Mouse (Mus musculus): ENCODE results near the gene Cd72.
A peak's percentile ranks its signal among the peaks of the same experiment; 100 is the strongest.

Cd72 gene

DNA sequence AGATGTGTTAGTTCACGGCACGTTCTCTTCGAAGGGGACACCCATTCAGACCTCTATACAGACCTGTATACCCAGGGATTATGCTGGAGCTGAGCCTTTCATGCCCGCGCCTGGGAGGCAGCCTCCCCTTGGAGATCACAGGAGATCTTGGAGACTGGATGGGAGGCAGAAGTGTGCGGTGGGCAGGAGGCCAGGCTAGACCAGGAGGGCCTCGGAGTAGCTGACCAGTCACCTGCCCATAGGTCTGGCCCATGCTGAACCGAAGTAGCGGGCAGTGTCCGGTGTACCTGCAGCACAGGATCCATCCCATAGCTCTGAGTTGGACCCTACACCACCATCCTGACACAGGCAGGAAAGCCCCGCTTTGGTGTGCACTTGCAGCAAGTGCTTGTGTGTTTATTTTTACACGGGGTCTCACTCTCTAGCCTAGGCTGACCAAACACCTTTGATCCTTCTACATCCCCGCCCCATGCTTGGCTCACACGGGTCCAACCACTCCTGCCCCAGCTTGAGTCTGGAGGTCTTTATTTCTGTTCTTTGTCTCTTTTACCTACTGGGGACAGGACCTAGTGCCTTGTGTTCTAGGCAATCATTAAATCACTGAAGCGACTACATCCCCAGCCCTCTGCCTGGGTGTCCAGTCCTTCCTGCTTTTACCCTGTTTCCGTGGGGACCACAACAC, 26.1 kb downstream of the Cd72 start:
- DNase-seq (ENCODE audit: low read depth, low spot score), result no peak

DNA sequence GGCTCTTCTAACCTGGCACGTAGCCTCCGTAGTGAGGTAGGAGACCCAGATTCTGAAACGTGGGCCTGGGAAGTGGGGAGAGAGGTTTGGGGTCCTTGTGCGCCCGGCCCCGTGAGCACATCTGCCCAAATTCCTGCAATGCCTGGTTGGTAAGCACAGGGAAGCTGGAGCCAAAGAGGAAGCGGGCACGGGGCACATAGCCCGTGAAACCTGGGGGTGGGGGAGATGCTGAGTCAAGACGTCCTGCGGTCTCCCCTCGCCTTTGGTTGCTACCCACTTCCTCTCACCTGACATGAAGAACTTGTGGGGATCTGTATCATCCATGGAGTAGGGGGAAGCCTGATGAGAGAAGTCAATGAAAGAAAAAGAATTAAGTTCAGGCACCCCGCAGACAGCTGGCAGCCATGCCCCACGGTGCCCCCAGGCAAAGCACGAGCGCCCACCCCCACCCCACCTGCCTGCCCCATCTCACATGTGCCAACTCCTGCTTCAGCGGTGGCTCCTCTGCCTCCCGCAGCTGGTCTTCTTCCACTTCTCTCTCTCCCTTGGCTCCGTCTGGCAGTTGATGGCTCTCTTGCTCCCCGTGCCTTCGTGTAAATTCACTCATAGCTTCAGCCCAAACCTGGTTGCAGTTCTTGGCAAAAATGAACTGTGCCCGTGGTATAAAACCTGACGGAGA, 26.8 kb downstream of the Cd72 start:
- DNase-seq (ENCODE audit: low read depth, low spot score), result no peak

DNA sequence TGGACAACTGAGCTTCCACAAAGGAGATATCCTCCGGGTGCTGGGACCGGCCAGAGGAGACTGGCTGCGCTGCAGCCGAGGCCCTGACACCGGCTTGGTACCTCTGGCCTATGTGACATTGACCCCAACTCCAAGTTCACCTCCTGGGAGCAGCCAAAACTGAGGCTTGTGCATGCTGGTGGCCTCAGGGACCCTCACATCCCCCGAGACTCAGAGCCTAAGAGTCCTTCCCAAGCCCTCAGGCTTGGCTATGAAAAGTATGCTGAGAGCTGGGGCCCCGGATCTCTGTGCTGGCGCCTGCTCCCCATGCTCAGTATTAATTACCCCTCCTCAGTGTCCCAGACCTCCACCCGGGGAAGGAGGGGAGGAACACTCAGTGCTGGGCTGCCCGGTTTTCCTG, 27.9 kb downstream of the Cd72 start:
- DNase-seq (ENCODE audit: low read depth, low spot score), result no peak

DNA sequence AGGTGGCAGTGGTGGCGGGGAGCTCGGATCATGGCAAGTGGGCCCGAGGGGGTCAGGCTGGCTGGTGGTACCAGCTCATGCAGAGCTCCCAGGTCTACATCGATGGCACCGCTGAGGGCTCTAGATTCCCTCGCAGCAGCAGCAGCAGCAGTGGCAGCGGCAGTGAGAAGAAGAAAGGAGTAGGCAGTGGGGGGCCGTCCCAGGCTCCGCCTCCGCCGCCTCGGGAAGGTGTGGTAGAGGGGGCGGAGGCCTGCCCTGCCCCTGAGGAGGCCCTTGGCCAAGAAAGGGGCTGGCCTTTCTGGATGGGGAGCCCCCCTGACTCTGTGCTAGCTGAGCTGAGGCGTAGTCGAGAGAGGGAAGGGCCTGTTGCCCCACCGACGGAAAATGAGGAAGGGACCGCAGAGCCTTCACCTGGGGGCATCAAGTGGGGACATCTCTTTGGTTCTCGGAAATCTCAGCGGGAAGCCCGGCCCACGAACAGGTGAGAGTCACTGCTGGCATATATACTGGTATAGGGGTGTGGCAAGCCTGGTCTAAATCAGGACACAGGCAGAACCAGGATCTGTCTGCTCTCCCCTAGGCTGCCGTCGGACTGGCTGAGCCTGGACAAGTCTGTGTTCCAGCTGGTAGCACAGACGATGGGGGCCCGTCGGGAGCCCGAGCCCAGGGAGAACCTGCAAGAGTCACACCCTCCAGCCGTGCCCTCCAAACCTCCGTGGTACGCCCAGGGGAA, 28.6 kb downstream of the Cd72 start:
- DNase-seq (ENCODE audit: low read depth, low spot score), result no peak

DNA sequence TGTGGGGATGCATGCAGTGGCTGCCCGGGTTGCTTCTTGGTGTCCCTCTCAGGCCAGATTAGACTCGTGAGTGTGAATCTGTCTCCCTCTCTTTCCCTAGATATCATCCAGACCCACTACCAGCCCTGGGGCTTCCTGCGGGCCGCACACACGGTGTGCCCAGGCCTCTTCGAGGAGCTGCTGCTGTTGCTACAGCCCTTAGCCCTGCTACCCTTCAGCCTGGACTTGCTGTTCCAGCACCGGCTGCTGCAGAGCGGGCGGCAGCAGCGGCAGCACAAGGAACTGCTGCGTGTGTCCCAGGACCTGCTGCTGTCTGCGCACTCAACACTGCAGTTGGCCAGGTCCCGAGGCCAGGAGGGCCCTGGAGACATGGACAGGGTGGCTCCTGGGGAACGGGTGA, 29.2 kb downstream of the Cd72 start:
- DNase-seq (ENCODE audit: low read depth, low spot score), result no peak

DNA sequence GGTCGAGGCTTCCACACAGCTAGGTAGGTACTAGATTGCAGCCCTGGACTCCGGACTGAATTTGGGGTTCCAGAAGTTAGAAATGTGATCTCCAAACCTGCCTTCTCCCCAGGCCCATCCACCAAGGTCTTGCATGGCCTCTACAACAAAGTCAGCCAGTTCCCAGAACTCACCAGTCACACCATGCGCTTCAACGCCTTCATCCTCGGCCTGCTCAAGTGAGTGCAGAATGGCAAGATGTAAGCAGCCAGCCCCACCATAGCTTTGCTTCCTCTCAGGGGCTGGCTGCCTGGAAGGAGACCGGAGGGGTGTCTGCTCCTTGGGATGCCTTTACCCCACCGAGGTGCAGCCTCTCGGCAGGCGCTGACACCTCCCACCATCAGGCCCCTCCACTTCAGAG, 30.4 kb downstream of the Cd72 start:
- no peak for DNase-seq (ENCODE audit: low read depth, low spot score)

DNA sequence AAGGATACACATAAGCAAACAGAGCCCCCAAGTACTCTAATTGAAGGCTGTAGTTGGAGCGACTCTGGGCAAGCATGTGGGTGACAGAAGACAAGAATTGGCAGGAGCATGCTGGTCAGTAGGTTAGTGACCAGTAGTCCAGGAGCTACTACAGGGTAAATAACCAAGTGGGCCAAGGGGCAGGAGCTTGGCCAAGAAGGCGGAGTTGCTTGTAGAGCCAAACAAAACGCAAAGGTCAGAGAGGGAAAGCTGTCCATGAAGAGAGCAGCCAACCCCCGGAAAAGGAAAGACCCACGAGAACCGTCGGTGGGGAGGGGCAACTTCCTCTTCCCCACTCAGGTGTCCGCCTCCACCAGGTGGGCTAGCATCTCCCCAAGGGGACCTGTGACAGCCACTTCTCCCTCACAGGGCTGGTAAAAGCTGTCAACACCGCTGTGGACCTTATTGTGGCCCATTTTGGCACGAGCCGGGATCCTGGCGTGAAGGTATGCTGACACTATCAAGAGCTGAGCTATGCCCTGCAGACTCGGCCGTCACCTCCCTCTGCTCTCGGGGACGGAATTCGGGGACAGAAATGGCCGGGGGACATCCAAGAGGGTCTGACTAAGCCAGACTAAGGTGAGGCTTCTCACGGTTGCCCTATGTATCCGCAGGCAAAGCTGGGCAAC, 31.0 kb downstream of the Cd72 start:
- no peak for DNase-seq (ENCODE audit: low read depth, low spot score)

DNA sequence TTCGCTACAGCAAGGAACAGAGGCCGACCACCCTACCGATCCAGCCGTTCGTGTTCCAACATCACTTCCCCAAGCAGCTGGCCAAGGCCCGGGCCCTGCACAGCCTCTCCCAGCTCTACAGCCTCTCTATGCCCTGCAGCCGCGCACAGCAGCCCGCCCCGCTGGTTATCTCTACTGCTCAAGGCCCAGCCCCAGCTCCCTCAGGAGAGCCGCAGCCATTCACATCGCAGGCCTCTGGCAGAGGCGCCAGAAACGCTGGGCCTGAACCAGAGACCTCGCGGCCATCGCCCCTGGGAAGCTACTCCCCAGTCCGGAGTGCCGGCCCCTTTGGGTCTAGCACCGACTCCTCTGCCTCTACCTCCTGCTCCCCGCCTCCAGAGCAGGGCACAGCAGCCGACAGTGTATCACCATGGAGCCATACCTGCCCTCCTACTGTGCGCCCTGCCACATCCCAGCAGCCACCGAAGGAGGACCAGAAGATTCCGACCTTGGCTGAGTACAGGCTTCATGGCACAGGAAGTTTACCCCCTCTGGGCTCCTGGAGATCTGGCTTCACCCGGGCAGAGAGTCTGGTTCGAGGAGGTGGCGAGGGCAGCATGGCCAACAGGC, 32.7 kb downstream of the Cd72 start:
- DNase-seq (ENCODE audit: low read depth, low spot score), result no peak

DNA sequence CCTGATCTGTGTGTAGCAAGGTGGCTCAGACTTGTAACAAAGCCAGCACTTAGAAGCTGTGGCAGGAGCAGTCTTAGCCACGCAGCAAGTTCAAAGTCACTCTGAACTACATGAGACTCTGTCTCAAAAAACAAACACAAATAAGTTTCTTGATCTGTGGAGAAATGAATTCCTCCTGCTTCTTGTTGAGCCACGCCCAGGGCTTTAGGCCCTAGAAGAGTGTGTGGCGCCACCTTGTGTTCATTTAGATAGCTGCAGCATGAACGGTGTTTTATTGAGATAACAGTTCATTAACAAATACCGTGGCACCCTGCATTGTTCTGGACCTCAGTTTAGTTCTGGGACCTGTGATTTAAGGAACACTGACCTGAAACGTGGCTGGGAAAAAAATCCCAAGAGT, 34.1 kb downstream of the Cd72 start:
- DNase-seq (ENCODE audit: low read depth, low spot score), result peak; percentile 72

DNA sequence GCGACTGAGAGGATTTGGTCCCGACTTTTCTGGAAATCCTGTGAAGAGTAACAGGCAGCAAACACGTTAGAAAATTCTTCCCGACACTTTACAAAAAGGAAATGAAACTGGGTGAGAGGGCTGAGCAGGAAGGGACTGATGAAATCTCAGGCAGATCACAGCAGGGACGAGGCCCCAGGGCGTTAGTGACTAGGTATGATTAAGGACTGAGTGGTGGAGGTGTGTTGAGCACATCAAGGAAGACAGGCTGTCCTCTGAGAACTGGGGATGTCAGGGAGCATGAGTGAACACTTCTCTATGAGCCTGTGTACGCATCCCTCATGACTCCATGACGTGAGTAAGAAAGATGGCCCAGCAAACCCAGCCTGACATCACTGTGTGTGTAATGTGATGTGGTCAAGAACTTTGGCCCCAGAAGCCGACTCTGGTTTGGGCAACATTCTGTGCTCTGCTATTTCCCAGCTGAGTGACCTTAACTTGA, 34.6 kb downstream of the Cd72 start:
- DNase-seq (ENCODE audit: low read depth, low spot score), result no peak

DNA sequence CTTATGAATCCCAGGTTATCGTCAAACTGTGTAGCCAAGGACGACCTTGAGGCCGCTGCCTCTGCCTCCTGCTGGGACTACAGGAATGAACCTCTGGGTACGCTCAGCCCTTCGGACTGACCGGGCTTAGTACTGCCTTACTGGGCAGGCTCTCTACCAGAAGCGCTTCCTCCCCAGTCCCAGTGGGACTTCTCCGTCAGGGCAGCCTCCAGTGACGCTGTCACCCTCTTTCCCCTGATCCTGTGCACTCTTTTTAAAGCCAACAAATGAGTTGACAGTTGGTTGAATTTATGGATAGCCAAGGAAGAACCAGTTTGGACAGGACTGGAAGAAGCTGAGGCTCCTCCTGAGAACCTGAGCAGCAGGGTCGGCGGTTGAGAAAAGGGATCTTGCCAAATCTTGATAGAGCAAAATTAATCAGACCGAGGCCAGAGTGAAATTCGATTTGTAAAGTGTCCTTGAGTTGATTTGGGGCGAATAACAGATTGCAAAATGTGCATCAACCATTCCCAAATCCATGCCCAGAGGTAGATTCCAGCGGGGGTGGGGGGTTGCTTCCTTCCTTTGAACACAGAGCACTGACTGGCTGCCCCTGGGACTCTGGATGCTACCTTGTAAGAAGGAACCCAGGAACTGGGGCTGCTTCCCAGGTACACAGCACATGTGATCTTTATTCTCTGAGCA, 35.3 kb downstream of the Cd72 start:
- no peak for DNase-seq (ENCODE audit: low read depth, low spot score)

DNA sequence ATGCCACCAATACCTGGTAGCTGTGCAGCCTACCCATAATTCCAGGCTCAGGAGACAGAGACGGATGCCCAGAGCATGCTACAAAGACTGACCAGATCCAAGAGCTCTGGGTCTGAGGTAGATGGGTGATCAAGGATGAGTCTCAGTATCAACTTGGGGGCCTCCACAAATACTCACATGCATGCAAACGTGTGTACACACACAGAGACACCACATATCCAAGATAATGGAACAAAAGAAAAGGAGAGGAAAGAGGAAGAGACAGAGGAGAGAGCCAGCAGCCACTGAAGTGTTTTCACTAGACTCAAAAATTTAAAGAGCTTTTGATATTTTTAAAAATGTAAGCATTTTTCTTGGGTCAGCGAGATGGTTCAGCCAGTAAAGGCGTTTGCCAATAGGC, 36.0 kb downstream of the Cd72 start:
- DNase-seq (ENCODE audit: low read depth, low spot score), result no peak

DNA sequence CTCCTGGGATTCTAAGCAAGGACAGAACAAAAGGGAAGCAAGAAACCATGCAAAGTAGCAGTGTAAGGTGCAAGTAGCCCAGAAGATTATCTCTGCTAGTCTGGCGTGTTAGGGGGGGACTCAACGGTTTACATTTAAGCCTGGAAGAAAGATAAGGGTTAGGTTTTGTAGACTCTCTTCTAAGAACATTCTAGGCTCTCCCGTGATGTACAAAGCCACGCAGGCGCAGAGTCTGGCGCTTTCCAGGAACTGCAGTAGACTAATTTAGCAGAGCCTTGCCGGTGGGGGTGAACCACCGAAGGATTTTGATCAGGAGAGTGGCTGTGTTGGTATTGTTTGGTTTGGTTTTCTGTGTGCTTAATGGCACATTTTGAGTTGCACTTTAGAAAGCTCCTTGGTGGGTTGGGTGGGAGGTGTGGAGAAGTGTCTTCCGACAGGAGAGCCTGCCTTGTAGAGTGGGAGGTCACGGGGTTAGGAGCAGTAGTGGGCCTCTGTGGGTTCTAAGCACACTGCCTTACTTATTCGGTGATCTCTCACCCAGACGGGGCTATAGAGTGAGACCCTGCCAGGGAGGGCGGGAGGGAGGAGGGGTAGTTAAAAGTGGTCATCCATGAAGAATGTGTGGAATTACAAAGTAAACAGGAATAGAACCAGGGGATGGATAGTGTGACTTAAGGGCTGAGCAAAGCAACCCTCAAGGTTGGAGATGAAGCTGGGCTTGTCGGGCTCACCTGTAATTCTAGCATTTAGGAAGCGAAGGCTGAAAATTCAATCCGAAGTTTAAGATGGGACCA, 37.0 kb downstream of the Cd72 start:
- no peak for DNase-seq (ENCODE audit: low read depth, low spot score)

DNA sequence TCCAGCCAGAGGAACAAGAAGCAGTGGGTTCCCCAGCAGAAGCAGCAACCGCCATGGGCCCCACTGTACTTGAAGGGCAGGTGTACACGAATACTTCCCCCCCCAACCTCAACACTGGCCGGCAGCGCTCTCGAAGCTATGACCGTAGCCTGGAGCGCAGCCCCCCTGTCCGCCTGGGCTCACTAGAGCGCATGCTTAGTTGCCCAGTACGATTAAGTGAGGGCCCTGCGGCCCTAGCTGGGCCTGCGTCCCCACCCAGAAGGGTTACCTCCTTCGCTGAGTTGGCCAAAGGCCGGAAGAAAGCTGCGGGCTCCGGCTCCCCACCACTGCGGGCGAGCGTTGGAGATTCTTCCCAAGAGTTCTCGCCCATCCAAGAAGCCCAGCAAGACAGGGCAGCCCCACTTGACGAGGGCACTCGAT, 38.3 kb downstream of the Cd72 start:
- no peak for DNase-seq (ENCODE audit: low read depth, low spot score)

DNA sequence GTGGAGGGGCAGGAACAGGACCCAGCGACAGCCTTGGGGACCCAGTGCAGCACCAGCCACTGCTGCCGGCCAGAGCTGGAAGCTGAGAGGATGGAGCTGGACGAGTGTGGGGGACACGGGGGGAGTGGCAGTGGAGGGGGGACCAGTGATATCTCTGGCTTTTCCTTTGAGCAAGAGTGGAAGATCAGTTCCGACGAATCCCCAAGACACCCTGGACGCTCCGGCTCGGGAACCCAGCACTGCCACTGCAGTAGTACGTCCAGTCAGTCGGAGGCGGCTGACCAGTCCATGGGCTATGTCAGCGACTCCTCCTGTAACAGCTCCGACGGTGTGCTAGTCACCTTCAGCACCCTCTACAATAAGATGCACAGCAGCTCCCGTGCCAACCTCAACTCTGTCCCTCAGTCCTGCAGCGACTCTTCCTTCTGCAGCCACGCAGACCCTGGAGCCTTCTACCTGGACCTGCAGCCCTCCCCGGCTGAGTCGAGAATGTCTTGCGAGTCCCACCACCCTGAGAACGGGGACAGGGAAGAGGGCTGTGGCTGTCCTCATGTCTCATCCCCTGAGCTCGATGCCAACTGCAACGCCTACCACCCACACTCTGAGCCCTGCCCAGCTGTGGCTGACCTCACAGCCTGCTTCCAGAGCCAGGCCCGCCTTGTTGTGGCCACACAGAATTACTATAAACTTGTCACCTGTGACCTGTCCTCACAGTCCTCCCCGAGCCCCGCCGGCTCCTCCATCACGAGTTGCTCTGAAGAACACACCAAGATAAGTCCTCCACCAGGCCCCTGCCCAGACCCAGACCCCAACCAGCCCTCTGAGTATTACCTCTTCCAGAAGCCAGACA, 39.0 kb downstream of the Cd72 start:
- no peak for DNase-seq (ENCODE audit: low read depth, low spot score)

DNA sequence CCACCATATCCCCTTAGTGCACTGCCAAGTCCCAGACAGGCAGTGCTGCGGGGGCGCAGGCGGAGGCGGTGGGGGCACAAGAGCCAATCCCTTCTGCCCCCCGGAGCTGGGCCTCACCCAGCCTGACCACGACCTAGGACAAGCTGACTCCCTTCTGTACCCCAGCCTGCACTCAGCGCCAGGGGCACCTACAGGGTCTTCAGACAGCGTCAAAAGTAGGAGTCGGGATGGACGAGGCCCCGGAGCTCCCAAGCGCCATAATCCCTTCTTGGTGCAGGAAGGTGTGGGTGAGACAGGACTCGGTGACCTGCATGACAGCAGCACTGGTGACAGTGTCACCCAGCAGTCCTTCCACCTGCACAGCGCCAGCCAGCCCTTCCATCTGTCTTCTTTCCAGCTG, 39.7 kb downstream of the Cd72 start:
- DNase-seq (ENCODE audit: low read depth, low spot score), result no peak

DNA sequence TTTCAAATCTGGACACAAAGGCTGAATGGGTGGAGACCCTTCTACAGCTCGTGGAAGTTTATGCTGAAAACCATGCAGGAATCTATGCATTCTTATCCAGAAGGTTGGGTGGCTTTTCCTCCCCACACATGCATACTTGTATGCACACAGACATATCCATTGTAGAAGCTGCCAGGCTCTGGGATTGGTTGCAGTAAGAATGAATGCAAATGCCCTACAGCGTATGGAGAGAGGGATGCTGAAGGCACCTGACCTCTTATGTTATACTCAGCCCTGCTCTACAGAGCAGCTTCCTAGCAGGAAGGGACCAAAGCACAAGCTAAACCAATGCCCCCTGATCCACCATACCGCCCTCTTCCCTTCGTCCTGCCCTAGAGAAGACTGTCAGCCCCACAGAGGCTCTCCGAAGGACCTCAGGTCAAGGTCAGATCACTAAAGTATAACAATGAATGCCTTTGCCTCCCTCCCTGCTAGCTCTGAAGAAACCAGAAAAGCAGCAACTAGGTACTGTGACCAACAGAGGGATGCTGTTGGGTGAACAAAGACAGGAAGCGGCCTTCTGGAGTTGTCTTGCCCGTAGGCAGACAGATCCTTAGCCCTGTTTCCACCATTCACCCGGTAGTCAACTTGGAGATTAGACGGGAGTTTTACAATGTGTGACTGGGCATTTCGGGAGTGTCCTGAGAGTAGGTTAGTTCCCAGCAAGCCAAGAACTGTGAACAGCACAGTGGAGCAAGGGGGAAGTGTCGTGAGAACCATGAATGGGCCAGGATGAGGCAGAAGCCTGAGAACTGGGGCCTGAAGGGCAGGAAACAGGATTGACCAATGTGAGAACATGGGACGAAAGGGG, 47.1 kb downstream of the Cd72 start:
- no peak for DNase-seq (ENCODE audit: low read depth, low spot score)

DNA sequence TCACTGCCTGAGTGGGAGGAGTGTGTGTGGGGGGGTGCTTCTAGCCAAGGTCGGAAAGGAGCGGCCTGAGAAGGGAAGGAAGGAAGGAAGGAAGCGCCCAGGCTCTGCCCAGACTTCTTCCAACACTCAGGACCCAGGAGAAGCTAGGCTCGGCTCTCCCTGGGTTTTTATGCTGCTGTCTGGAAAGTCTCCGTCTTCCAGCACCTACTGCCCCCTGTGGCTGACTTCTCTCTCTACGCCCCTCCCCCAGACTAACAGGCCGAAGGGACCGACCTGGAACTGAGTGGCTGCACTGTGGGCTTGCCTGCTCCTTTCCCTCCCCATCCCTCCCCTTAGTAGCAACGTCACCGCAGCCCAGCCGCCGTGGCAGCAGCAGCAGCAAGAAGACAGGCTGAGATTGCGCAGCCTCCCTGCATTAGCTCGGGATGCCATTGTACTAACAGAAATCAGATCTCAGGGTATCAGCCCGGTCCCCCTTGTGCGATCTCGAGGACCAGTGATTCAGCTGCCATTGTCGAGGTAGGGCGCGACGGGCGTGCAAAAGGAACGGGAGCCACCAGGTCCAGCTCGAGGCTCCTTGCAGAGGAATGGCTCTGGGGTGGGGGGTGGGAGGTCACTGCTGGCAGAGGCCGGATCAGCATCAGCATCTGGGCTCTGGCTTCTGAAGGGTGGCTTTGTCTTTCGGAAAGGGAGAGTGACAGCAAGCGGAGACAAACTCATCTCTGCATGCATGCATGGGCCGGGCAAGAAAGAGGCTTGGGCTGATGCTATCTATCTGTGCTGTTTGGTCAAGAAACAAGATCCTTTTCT, 48.1 kb downstream of the Cd72 start:
- peak; percentile 77 for DNase-seq (ENCODE audit: low read depth, low spot score)
